Mouse (Mus musculus) midbrain, embryonic 15.5 days (tissue): Measurements from ENCODE around the gene Phactr2. TPM values are rescaled to one million over a fixed set of nuclear protein-coding genes. Genes with fewer than 3 reads are reported as not detected.

Experiments used
- ATAC-seq: fragments of 200-750 bp; cut with Nextera tagmentation; replicated peaks from 2 replicates; pipeline ENCODE4 v1.8.0; 2017; ENCODE audit warnings: moderate TSS enrichment
- H3K27ac ChIP-seq: fragments of 300-500 bp; sonication (generic); 2 replicates; pipeline ENCODE4 v1.5.1; 2015; ENCODE audit warnings: mild to moderate bottlenecking, inconsistent platforms
- H3K27me3 ChIP-seq: fragments of 300-500 bp; sonication (generic); replicated peaks from 2 replicates; pipeline ENCODE4 v1.6.1; 2015; ENCODE audit warnings: inconsistent platforms
- H3K36me3 ChIP-seq: fragments of 300-500 bp; sonication (generic); replicated peaks from 2 replicates; pipeline ENCODE4 v1.6.1; 2015; ENCODE audit warnings: inconsistent platforms
- H3K4me1 ChIP-seq: fragments of 300-500 bp; sonication (generic); 2 replicates; pipeline ENCODE4 v1.6.1; 2015; ENCODE audit warnings: inconsistent platforms
- H3K4me2 ChIP-seq: fragments of 300-500 bp; sonication (generic); 2 replicates; pipeline ENCODE4 v1.6.1; 2015; ENCODE audit warnings: inconsistent platforms, mild to moderate bottlenecking, moderate library complexity
- H3K4me3 ChIP-seq: fragments of 300-500 bp; sonication (generic); 2 replicates; pipeline ENCODE4 v1.5.1; 2015; ENCODE audit warnings: mild to moderate bottlenecking, inconsistent platforms
- H3K9ac ChIP-seq: fragments of 300-500 bp; sonication (generic); 2 replicates; pipeline ENCODE4 v1.6.1; 2015; ENCODE audit warnings: mild to moderate bottlenecking, inconsistent platforms
- H3K9me3 ChIP-seq: fragments of 300-500 bp; sonication (generic); 2 replicates; pipeline ENCODE4 v1.6.1; 2016; ENCODE audit warnings: inconsistent platforms
- WGBS: fragments of 180-500 bp; shearing (Covaris S2); methylation state at CpG from one replicate; pipeline ENCODE4 v1.1.7; 2015; ENCODE audit warnings: mixed read lengths; 5-methylcytosine and 5-hydroxymethylcytosine counted together
- polyA plus RNA-seq: library from polyadenylated mRNA; unstranded; fragments of >200 nt; fragmentation: Nextera tagmentation; extraction: Ambion mirVana; gene quantifications from 2 replicates; pipeline ENCODE4 v1.2.1, GENCODE M21; 2015

The Phactr2 gene
- polyA plus RNA-seq, 1 experiment from 2014 or later, result 7.5 TPM

- Histone ChIP-seq H3K4me1 (no peaks in the 10 kb centered on the region), H3K9ac (no peak overlapping the region), H3K4me3 (no peak overlapping the region), H3K36me3 (no peaks in the 10 kb centered on the region), H3K27me3 (no peaks in the 10 kb centered on the region), H3K27ac (no peak overlapping the region), H3K9me3 (no peaks in the 10 kb centered on the region), H3K4me2 (no peak overlapping the region)
- WGBS, result 59% methylated on average over 10 of the region's 10 CpGs
- no peak; the same call in 1 of the 2 replicates for ATAC-seq
Measured at GRCm38 (mm10) chr10:13304641-13305241, 169.5 kb downstream of the Phactr2 start.

- 80% methylated on average over 13 of the region's 13 CpGs for WGBS
- no peaks in the 10 kb centered on the region for H3K27me3 ChIP-seq
- no peaks in the 10 kb centered on the region for H3K9me3 ChIP-seq
- no peak overlapping the region for H3K27ac ChIP-seq
- no peak for ATAC-seq
- H3K4me2 ChIP-seq, result no peak overlapping the region
- H3K4me1 ChIP-seq, result no peaks in the 10 kb centered on the region
- no peak overlapping the region for H3K9ac ChIP-seq
- no peaks in the 10 kb centered on the region for H3K36me3 ChIP-seq
- no peak overlapping the region for H3K4me3 ChIP-seq
Measured at GRCm38 (mm10) chr10:13303271-13304265, 170.6 kb downstream of the Phactr2 start.

GRCm38 (mm10) chr10:13300601-13301000, 173.6 kb downstream of the Phactr2 start:
- no peak overlapping the region for H3K9ac ChIP-seq
- no peaks in the 10 kb centered on the region for H3K4me1 ChIP-seq
- H3K4me3 ChIP-seq, result no peak overlapping the region
- no peak overlapping the region for H3K4me2 ChIP-seq
- ATAC-seq, result no peak
- no peaks in the 10 kb centered on the region for H3K9me3 ChIP-seq
- no peaks in the 10 kb centered on the region for H3K27me3 ChIP-seq
- H3K36me3 ChIP-seq, result no peaks in the 10 kb centered on the region
- 89% methylated on average over 6 of the region's 6 CpGs for WGBS
- no peak overlapping the region for H3K27ac ChIP-seq

GRCm38 (mm10) chr10:13300196-13300595, 174.0 kb downstream of the Phactr2 start:
- no peaks in the 10 kb centered on the region for H3K9me3 ChIP-seq
- no peak for ATAC-seq
- H3K27ac ChIP-seq, result no peak overlapping the region
- H3K9ac ChIP-seq, result no peak overlapping the region
- H3K36me3 ChIP-seq, result no peaks in the 10 kb centered on the region
- no peak overlapping the region for H3K4me2 ChIP-seq
- H3K4me1 ChIP-seq, result no peaks in the 10 kb centered on the region
- H3K4me3 ChIP-seq, result no peak overlapping the region
- WGBS, result 79% methylated on average over 6 of the region's 6 CpGs
- H3K27me3 ChIP-seq, result no peaks in the 10 kb centered on the region

GRCm38 (mm10) chr10:13294886-13295285, 179.3 kb downstream of the Phactr2 start:
- ATAC-seq, result no peak
- H3K4me2 ChIP-seq, result no peak overlapping the region
- H3K36me3 ChIP-seq, result no peaks in the 10 kb centered on the region
- H3K27me3 ChIP-seq, result no peaks in the 10 kb centered on the region
- no peak overlapping the region for H3K9ac ChIP-seq
- WGBS, result 97% methylated on average over 2 of the region's 2 CpGs
- no peaks in the 10 kb centered on the region for H3K4me1 ChIP-seq
- H3K27ac ChIP-seq, result no peak overlapping the region
- no peak overlapping the region for H3K4me3 ChIP-seq
- H3K9me3 ChIP-seq, result no peaks in the 10 kb centered on the region

GRCm38 (mm10) chr10:13292026-13292425, 182.2 kb downstream of the Phactr2 start:
- 32% methylated on average over 2 of the region's 2 CpGs for WGBS
- no peaks in the 10 kb centered on the region for H3K36me3 ChIP-seq
- H3K27me3 ChIP-seq, result no peaks in the 10 kb centered on the region
- H3K4me1 ChIP-seq, result no peaks in the 10 kb centered on the region
- no peak overlapping the region for H3K9ac ChIP-seq
- no peaks in the 10 kb centered on the region for H3K9me3 ChIP-seq
- no peak overlapping the region for H3K27ac ChIP-seq
- ATAC-seq, result no peak
- H3K4me2 ChIP-seq, result no peak overlapping the region
- no peak overlapping the region for H3K4me3 ChIP-seq

GRCm38 (mm10) chr10:13289252-13289961, 184.8 kb downstream of the Phactr2 start:
- Histone ChIP-seq H3K4me2 (no peak overlapping the region), H3K27me3 (no peaks in the 10 kb centered on the region), H3K9me3 (no peaks in the 10 kb centered on the region), H3K9ac (no peak overlapping the region), H3K4me1 (no peaks in the 10 kb centered on the region), H3K36me3 (no peaks in the 10 kb centered on the region), H3K4me3 (no peak overlapping the region), H3K27ac (no peak overlapping the region)
- peak; percentile 78 for ATAC-seq
- WGBS, result 77% methylated on average over 8 of the region's 8 CpGs

- 98% methylated on average over 5 of the region's 5 CpGs for WGBS
- no peak for ATAC-seq
Measured at GRCm38 (mm10) chr10:13288296-13288695, 185.9 kb downstream of the Phactr2 start.

GRCm38 (mm10) chr10:13283441-13283840, 190.8 kb downstream of the Phactr2 start:
- Histone ChIP-seq H3K9me3 (no peaks in the 10 kb centered on the region), H3K27me3 (no peaks in the 10 kb centered on the region), H3K4me1 (no peaks in the 10 kb centered on the region), H3K27ac (no peak overlapping the region), H3K9ac (no peak overlapping the region), H3K4me3 (no peak overlapping the region), H3K4me2 (no peak overlapping the region), H3K36me3 (no peaks in the 10 kb centered on the region)
- 75% methylated on average over 4 of the region's 4 CpGs for WGBS
- no peak for ATAC-seq

More at GRCm38 (mm10) chr10:13288296-13288695, 185.9 kb downstream of the Phactr2 start:
- no peak overlapping the region for H3K9ac ChIP-seq
- no peak overlapping the region for H3K4me3 ChIP-seq
- H3K4me1 ChIP-seq, result no peaks in the 10 kb centered on the region
- no peak overlapping the region for H3K27ac ChIP-seq
- no peaks in the 10 kb centered on the region for H3K36me3 ChIP-seq
- H3K4me2 ChIP-seq, result no peak overlapping the region
- no peaks in the 10 kb centered on the region for H3K27me3 ChIP-seq
- H3K9me3 ChIP-seq, result no peaks in the 10 kb centered on the region

GRCm38 (mm10) chr10:13280298-13280853, 193.8 kb downstream of the Phactr2 start:
- Histone ChIP-seq H3K4me1 (no peaks in the 10 kb centered on the region), H3K27me3 (no peaks in the 10 kb centered on the region), H3K4me3 (no peak overlapping the region), H3K9me3 (no peaks in the 10 kb centered on the region), H3K4me2 (no peak overlapping the region), H3K9ac (no peak overlapping the region), H3K36me3 (no peaks in the 10 kb centered on the region), H3K27ac (no peak overlapping the region)
- whole genome bisulfite sequencing, result 88% methylated on average over 6 of the region's 6 CpGs
- no peak for ATAC-seq

GRCm38 (mm10) chr10:13276298-13276697, 197.9 kb downstream of the Phactr2 start:
- WGBS, result 89% methylated on average over 5 of the region's 5 CpGs
- no peak overlapping the region for H3K4me3 ChIP-seq
- H3K27ac ChIP-seq, result no peak overlapping the region
- no peaks in the 10 kb centered on the region for H3K27me3 ChIP-seq
- H3K4me2 ChIP-seq, result no peak overlapping the region
- H3K36me3 ChIP-seq, result no peaks in the 10 kb centered on the region
- H3K9me3 ChIP-seq, result no peaks in the 10 kb centered on the region
- H3K9ac ChIP-seq, result no peak overlapping the region
- H3K4me1 ChIP-seq, result no peaks in the 10 kb centered on the region
- ATAC-seq, result no peak

- no peak for ATAC-seq
- no peaks in the 10 kb centered on the region for H3K4me1 ChIP-seq
- H3K9ac ChIP-seq, result no peak overlapping the region
- no peaks in the 10 kb centered on the region for H3K36me3 ChIP-seq
- H3K4me3 ChIP-seq, result no peak overlapping the region
- H3K9me3 ChIP-seq, result no peaks in the 10 kb centered on the region
- WGBS, result 90% methylated on average over 6 of the region's 6 CpGs
- no peak overlapping the region for H3K4me2 ChIP-seq
- H3K27me3 ChIP-seq, result no peaks in the 10 kb centered on the region
- H3K27ac ChIP-seq, result no peak overlapping the region
Measured at GRCm38 (mm10) chr10:13275152-13275551, 199.1 kb downstream of the Phactr2 start.
